Mouse (Mus musculus) ES-E14 (cell line): Measurements from ENCODE around the gene Hectd4. TPM values are rescaled to one million over a fixed set of nuclear protein-coding genes. Genes with fewer than 3 reads are reported as not detected.

Experiments used
- DNase-seq: peaks from one replicate; pipeline ENCODE4 v3.0.0-alpha.2; 2013; ENCODE audit warnings: low read depth, low spot score
- H3K27ac ChIP-seq: 2 replicates; pipeline ENCODE4 v1.5.1; 2012; ENCODE audit warnings: low read depth, mild to moderate bottlenecking, low read length, moderate library complexity, mixed read lengths; ENCODE audit not compliant: poor library complexity, insufficient read depth, severe bottlenecking
- H3K36me3 ChIP-seq: 2 replicates; pipeline ENCODE4 v1.6.1; 2012; ENCODE audit warnings: mild to moderate bottlenecking, low read length, moderate library complexity, mixed read lengths; ENCODE audit not compliant: control insufficient read depth, poor library complexity, insufficient read depth, severe bottlenecking
- H3K4me1 ChIP-seq, 2 experiments: fragments of 150-350 bp in 1 of 2; sonication (generic) in 1 of 2; 2 replicates each; pipeline ENCODE4 v1.6.1; 2012; ENCODE audit warnings: low read length in 2 of 2, mild to moderate bottlenecking in 1 of 2, mixed read lengths in 1 of 2; ENCODE audit not compliant: control insufficient read depth in 2 of 2, insufficient read depth in 2 of 2, poor library complexity in 1 of 2
- H3K4me3 ChIP-seq, 2 experiments: fragments of 150-350 bp in 1 of 2; sonication (generic) in 1 of 2; 2 replicates each; pipeline ENCODE4 v1.5.1; 2012; ENCODE audit warnings: low read length in 2 of 2, low read depth in 1 of 2, mild to moderate bottlenecking in 1 of 2, mixed read lengths in 1 of 2; ENCODE audit not compliant: insufficient read depth in 1 of 2, poor library complexity in 1 of 2, severe bottlenecking in 1 of 2
- H3K9ac ChIP-seq: 2 replicates; pipeline ENCODE4 v1.6.1; 2012; ENCODE audit warnings: low read depth, mild to moderate bottlenecking, low read length, mixed read lengths; ENCODE audit not compliant: poor library complexity, insufficient read depth, severe bottlenecking
- H3K9me3 ChIP-seq: fragments of 150-350 bp; sonication (generic); 2 replicates; pipeline ENCODE4 v1.6.1; 2012; ENCODE audit warnings: low read depth, mild to moderate bottlenecking, low read length; ENCODE audit not compliant: control insufficient read depth, insufficient read depth
- CHD2 ChIP-seq: IDR thresholded peaks from 2 replicates; pipeline ENCODE4 v1.6.1; 2014; ENCODE audit warnings: mild to moderate bottlenecking, low read depth, low read length, inconsistent platforms
- HCFC1 ChIP-seq: IDR thresholded peaks from 2 replicates; pipeline ENCODE4 v1.6.1; 2012; ENCODE audit warnings: low read length, inconsistent platforms, borderline replicate concordance; ENCODE audit not compliant: insufficient read depth
- MAFK ChIP-seq: IDR thresholded peaks from 2 replicates; pipeline ENCODE4 v1.6.1; 2014; ENCODE audit warnings: mild to moderate bottlenecking, low read depth, low read length, inconsistent platforms; ENCODE audit not compliant: insufficient read depth
- ZC3H11A ChIP-seq: IDR thresholded peaks from 2 replicates; pipeline ENCODE4 v1.6.1; 2012; ENCODE audit warnings: low read depth, mild to moderate bottlenecking, inconsistent platforms, low read length, borderline replicate concordance
- ZNF384 ChIP-seq: IDR thresholded peaks from 2 replicates; pipeline ENCODE4 v1.6.1; 2012; ENCODE audit warnings: low read depth, low read length, inconsistent platforms
- in situ Hi-C, 2 experiments: fragments of 600-800 bp; cut with MboI; formaldehyde crosslinking; loops; one replicate each; pipeline ENCODE4 v1.15.1; 2025; ENCODE audit warnings: low sequenced_read_pairs in 2 of 2, inconsistent platforms in 1 of 2; ENCODE audit not compliant: unreplicated experiment in 2 of 2
- total RNA-seq: library from RNA; depleted of rRNA; stranded (reverse); fragments of 300-350 nt; gene quantifications from 2 replicates; pipeline ENCODE4 v1.2.3, GENCODE M21; 2012

Hectd4 gene
- total RNA-seq, 1 experiment: 14.2 TPM

DNA sequence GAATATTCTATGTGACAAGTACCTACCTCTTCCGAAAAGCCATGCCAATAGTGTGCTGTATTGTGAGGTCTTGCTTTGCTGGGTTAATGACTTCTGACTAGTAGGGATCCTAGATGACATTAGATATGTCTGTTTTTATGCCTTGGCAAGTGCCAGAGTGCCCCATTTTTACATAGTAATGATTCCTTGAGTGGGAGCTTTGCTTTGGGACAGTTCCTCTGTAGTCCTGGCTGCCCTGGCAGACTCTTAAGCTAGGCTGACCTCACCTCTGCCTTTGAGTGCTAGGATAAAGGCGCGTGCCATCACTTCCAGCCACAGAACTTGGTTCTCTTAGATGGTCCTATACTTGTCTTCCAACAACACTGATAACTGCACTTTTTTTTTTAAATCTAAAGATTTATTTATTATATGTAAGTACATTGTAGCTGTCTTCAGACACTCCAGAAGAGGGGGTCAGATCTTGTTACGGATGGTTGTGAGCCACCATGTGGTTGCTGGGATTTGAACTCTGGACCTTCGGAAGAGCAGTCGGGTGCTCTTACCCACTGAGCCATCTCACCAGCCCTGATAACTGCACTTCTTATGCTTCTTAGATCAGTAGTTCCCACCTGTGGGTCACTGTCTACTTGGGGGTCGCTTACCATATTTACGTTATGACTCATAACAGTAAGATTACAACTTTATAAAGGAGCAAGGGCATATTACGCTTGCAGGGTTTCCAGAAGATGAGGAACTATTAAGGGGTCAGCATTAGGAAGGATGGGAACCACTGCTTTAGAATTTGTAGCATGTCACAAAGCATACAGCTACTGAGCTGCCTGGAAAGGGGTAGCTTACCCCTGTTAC lies 10.0 kb upstream of the Hectd4 start:
- H3K27ac ChIP-seq: no peak overlapping the region
- H3K9ac ChIP-seq: no peak overlapping the region
- 0 out of 4 replicates have a peak, but pooled peaks cover 0 to 2% of the 10 kb centered on the region in 2 experiments for H3K4me1 ChIP-seq
- in situ Hi-C loops: loop anchor here in 1 of 2 experiments (10.0 kb wide), 1 partner anchor 175 kb away; the partner anchor contains the start of gene Trafd1
- no peak for TF ChIP-seq ZNF384
- no peak for TF ChIP-seq ZC3H11A
- TF ChIP-seq CHD2: 0 out of 2 replicates have a peak, but pooled peaks have one; percentile 21
- no peak overlapping the region for H3K4me3 ChIP-seq
- DNase-seq: no peak
- H3K9me3 ChIP-seq: no peaks in the 10 kb centered on the region
- H3K36me3 ChIP-seq: peaks cover 59% of the 10 kb centered on the region

GRCm38 (mm10) chr5:121210601-121210924 lies 9.5 kb upstream of the Hectd4 start:
- H3K4me1 ChIP-seq: 0 out of 4 replicates have a peak, but pooled peaks cover 0 to 2% of the 10 kb centered on the region in 2 experiments
- DNase-seq: no peak
- no peak overlapping the region for H3K4me3 ChIP-seq
- in situ Hi-C loops: loop anchor here in 1 of 2 experiments (10.0 kb wide), 1 partner anchor 174 kb away; the partner anchor contains the start of gene Trafd1
- H3K9ac ChIP-seq: no peak overlapping the region
- H3K36me3 ChIP-seq: peaks cover 55% of the 10 kb centered on the region
- H3K9me3 ChIP-seq: no peaks in the 10 kb centered on the region
- no peak overlapping the region for H3K27ac ChIP-seq
- TF ChIP-seq ZC3H11A (no peak), MAFK (no peak), CHD2 (no peak), ZNF384 (no peak)

DNA sequence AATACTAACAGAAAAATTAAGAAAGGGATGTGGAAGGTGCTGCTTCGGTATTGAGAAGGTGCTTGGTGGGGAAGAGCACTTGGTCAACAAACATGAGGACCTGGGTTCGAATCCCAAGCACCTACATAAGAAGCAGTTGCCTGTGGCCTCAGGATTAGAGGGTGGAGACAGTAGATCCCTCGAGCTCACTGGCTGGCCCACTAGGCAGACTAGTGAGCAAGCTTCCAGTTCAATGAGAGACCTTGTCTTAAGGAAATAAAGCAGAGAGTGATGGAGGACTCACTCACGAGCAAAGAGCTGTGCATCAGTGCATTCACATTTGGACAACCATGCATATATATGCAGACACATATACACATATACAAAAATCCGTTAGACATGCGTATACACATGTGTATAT lies 7.9 kb upstream of the Hectd4 start:
- H3K4me3 ChIP-seq: no peak overlapping the region
- no peaks in the 10 kb centered on the region for H3K9me3 ChIP-seq
- DNase-seq: no peak
- peaks cover 40% of the 10 kb centered on the region for H3K36me3 ChIP-seq
- no peak overlapping the region for H3K9ac ChIP-seq
- no peak overlapping the region for H3K27ac ChIP-seq
- no peak for TF ChIP-seq ZNF384
- no peak for TF ChIP-seq HCFC1
- no peak for TF ChIP-seq MAFK
- no peak for TF ChIP-seq CHD2
- no peak for TF ChIP-seq ZC3H11A
- H3K4me1 ChIP-seq: 0 out of 4 replicates have a peak, but pooled peaks cover 0 to 2% of the 10 kb centered on the region in 2 experiments
- in situ Hi-C loops: loop anchor here in 1 of 2 experiments (10.0 kb wide), 1 partner anchor 173 kb away; the partner anchor contains the start of gene Trafd1

GRCm38 (mm10) chr5:121214707-121215106 lies 5.3 kb upstream of the Hectd4 start:
- Histone ChIP-seq H3K27ac (no peak overlapping the region), H3K9me3 (no peaks in the 10 kb centered on the region), H3K4me1 (no peaks in the 10 kb centered on the region), H3K4me3 (no peak overlapping the region), H3K9ac (no peak overlapping the region), H3K36me3 (peaks cover 18% of the 10 kb centered on the region)
- in situ Hi-C loops: loop anchor here in 1 of 2 experiments (10.0 kb wide), 1 partner anchor 170 kb away; the partner anchor contains the start of gene Trafd1
- no peak for DNase-seq
- TF ChIP-seq MAFK (no peak), ZC3H11A (no peak), HCFC1 (no peak), ZNF384 (no peak)
